Mouse (Mus musculus): ENCODE measurements around the gene Slc39a5. TPM values are rescaled to one million over a fixed set of nuclear protein-coding genes. Genes with fewer than 3 reads are reported as not detected.
A peak's percentile ranks its signal among the peaks of the same experiment; 100 is the strongest.

Gene Slc39a5
- total RNA-seq (2014; rRNA removed) (0.24 and 0.69 TPM in 2 replicates), polyA plus RNA-seq (2015; fragmentation: Nextera tagmentation; extraction: Ambion mirVana) (0.10 and 0.42 TPM in 2 replicates)

DNA sequence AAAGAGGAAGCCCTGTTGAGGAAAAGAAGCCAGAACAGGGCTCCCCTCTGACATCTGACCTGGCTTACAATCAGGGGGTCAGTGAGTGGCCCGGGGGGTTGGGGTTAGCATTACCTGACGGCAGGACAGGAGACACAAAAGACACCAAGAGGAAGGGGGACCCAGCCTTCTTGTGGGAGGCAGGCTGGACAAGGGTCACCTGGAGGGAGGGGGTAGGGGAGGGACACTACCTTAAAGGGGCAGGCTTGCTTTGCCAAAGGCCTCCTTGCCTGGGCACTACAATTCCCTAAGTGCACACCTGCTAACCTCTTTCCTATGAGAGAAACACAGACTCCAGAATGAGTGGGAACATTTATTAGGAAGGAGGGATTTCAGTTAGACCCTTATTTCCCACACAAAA, at the start of gene Slc39a5:
Slc39a5 (minus strand) TSS at position 174 of the 400 bp plus-strand sequence.
- no peak within 1 kb of the TSS for H3K27ac ChIP-seq (ENCODE audit: low read depth, low read length)
- no peak within 1 kb of the TSS for H3K9ac ChIP-seq
- H3K36me3 ChIP-seq (ENCODE audit: insufficient read depth), result peaks cover 8% of the 10 kb centered on the region
- no peaks in the 10 kb centered on the region for H3K27me3 ChIP-seq (ENCODE audit: insufficient read depth, low read length)
- TF ChIP-seq CTCF (IDR thresholded peaks at IDR 0.05; ENCODE audit: low read depth), result no peak
- DNase-seq (no peak), ATAC-seq (no peak)
- WGBS, result 15% methylated on average over 2 of the region's 2 CpGs
- H3K9me3 ChIP-seq (ENCODE audit: low read length), result no peaks in the 10 kb centered on the region
- no peak within 1 kb of the TSS for H3K4me3 ChIP-seq (ENCODE audit: low read depth, low read length)
- no peaks in the 10 kb centered on the region for H3K4me1 ChIP-seq (ENCODE audit: insufficient read depth)
- H3K4me2 ChIP-seq (ENCODE audit: low read depth), result no peak within 1 kb of the TSS

DNA sequence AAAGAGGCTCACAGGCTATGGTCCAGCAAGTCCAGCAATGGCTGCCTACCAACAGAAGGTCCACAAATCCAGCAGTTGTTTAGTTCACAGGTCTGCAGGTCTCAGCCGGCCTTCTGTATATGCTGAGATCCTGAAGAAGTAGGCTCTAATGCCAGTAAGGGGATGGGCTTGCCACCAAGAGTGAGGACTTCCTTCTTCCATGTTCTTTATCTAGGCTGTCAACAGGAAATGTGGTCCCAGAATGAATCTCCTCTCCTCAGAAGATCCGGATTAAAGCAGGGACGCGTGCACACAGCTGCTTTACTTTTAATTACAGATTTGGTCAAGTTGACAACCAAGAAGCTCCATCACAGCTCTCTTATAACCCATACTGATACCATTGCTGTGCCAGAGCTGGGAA, 44.4 kb upstream of the Slc39a5 start:
- TF ChIP-seq CTCF (IDR thresholded peaks at IDR 0.05; ENCODE audit: low read depth), result no peak
- Histone ChIP-seq H3K4me3 (ENCODE audit: low read depth, low read length) (no peak overlapping the region), H3K4me1 (ENCODE audit: insufficient read depth) (no peaks in the 10 kb centered on the region), H3K9ac (no peak overlapping the region), H3K27me3 (ENCODE audit: insufficient read depth, low read length) (no peaks in the 10 kb centered on the region), H3K27ac (ENCODE audit: low read depth, low read length) (no peak overlapping the region), H3K36me3 (ENCODE audit: insufficient read depth) (peaks cover 13% of the 10 kb centered on the region; the same call in 1 of the 2 replicates), H3K9me3 (ENCODE audit: low read length) (no peaks in the 10 kb centered on the region), H3K4me2 (ENCODE audit: low read depth) (no peak overlapping the region)
- ATAC-seq (no peak), DNase-seq (no peak)
- WGBS, result 84% methylated on average over 4 of the region's 4 CpGs

DNA sequence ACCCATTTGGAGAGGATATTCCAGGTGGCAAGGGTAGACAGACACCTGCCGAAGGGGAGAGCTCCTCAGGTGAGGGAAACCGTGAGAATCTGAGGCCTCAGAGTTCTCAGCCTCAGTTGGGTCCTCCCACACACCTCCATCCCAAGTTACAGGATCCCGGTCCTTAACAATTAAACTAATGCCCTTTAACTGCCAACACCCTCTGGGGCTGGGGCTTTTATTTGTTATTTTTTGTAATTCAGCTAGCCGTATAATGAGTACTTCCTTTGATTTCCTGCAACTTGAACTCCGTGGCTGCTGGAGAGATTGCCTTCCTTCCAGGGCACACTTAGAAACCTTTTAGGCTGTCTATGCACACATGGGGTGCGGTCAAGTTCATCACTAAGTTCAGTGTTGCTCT, 43.3 kb upstream of the Slc39a5 start:
- no peak overlapping the region for H3K4me2 ChIP-seq (ENCODE audit: low read depth)
- WGBS, result 71% methylated on average over 6 of the region's 6 CpGs
- H3K36me3 ChIP-seq (ENCODE audit: insufficient read depth), result peaks cover 24% of the 10 kb centered on the region
- no peaks in the 10 kb centered on the region for H3K27me3 ChIP-seq (ENCODE audit: insufficient read depth, low read length)
- TF ChIP-seq CTCF (IDR thresholded peaks at IDR 0.05; ENCODE audit: low read depth), result no peak
- DNase-seq (no peak), ATAC-seq (no peak)
- no peak overlapping the region for H3K4me3 ChIP-seq (ENCODE audit: low read depth, low read length)
- H3K9me3 ChIP-seq (ENCODE audit: low read length), result no peaks in the 10 kb centered on the region
- H3K9ac ChIP-seq, result no peak overlapping the region
- H3K4me1 ChIP-seq (ENCODE audit: insufficient read depth), result no peaks in the 10 kb centered on the region
- H3K27ac ChIP-seq (ENCODE audit: low read depth, low read length), result no peak overlapping the region

DNA sequence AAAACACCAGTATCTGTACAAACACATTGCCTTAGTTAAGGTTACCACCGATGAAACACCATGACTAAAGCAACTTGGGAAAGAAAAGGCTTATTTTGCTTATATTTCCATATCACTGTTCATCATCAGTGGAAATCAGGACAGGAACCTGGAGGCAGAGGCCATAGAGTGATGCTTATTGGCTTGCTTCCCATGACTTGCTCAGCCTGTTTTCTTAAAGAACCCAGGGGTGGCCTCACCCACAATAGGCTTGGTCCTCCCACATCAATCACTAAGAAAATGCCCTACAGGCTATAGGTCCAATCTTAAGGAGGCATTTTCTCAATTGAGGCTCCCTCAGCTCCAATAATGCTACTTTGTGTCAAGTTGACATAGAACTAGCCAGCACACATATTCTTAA, 41.7 kb upstream of the Slc39a5 start:
- H3K36me3 ChIP-seq (ENCODE audit: insufficient read depth), result peaks cover 40% of the 10 kb centered on the region
- 96% methylated on average over 1 of the region's 1 CpGs for WGBS
- no peaks in the 10 kb centered on the region for H3K4me1 ChIP-seq (ENCODE audit: insufficient read depth)
- no peak overlapping the region for H3K27ac ChIP-seq (ENCODE audit: low read depth, low read length)
- DNase-seq, result no peak
- ATAC-seq, result no peak
- no peak overlapping the region for H3K4me3 ChIP-seq (ENCODE audit: low read depth, low read length)
- no peaks in the 10 kb centered on the region for H3K27me3 ChIP-seq (ENCODE audit: insufficient read depth, low read length)
- TF ChIP-seq CTCF (IDR thresholded peaks at IDR 0.05; ENCODE audit: low read depth), result no peak
- H3K4me2 ChIP-seq (ENCODE audit: low read depth), result no peak overlapping the region
- H3K9me3 ChIP-seq (ENCODE audit: low read length), result no peaks in the 10 kb centered on the region
- H3K9ac ChIP-seq, result no peak overlapping the region

DNA sequence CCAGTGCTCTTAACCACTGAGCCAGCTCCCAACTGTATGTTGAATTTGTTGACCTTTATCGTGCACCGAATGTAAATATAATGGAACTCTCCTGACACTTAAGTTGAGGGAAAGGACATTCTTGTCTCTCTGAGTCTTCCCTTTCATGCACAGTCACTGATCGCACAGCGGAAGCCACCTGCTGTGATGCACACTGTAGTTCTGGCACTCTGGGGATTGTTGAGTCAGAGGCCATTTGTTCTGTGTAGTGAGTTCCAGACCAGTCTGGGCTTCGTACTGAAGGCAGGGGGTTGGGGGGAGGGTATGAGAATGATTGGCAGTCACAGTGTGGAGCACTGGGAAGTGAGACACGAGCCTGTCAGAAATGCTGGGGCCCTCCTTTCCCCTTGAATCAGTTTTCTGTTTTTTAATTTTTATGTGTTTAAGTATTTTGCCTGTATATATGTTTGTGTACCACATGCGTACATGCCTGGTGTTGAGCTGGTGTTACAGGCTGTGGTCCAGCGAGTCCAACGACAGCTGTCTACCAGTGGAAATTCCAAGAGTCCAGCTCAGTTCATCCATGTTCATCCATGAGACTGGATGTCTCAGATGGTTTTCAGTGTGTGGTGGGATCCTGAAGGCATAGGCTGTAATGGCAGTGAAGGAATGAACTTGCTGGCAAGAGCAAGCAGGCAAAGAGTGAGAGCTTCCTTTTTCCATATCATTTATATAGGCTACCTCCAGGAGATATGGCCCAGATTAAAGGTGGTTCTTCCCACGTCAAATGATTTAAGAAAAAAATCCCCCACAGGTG, 40.5 kb upstream of the Slc39a5 start:
- Histone ChIP-seq H3K27ac (ENCODE audit: low read depth, low read length) (no peak overlapping the region), H3K9me3 (ENCODE audit: low read length) (no peaks in the 10 kb centered on the region), H3K27me3 (ENCODE audit: insufficient read depth, low read length) (no peaks in the 10 kb centered on the region), H3K36me3 (ENCODE audit: insufficient read depth) (peaks cover 52% of the 10 kb centered on the region), H3K4me3 (ENCODE audit: low read depth, low read length) (no peak overlapping the region), H3K9ac (no peak overlapping the region), H3K4me1 (ENCODE audit: insufficient read depth) (no peaks in the 10 kb centered on the region), H3K4me2 (ENCODE audit: low read depth) (no peak overlapping the region)
- no peak for DNase-seq
- no peak for ATAC-seq
- WGBS, result 79% methylated on average over 10 of the region's 10 CpGs
- no peak for TF ChIP-seq CTCF (IDR thresholded peaks at IDR 0.05; ENCODE audit: low read depth)

DNA sequence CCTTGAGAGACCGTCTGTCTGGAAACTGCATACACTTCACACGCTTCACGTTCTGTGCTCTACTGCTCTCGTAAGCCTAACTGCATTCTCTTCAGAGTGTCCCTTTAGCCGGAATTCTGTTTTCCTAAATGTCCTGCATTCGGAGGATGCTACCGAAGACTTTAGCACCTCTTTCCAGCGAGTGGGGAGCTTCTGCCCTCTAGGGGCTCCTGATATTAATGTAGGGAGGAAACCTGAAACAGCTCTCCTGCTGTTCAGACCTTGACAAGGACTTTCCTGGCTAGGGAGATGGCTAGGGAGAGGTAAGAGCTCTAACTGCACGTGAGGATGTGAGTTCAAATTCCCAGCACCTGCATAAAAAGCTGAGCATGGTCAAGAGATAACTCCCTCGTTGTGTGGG, 39.4 kb upstream of the Slc39a5 start:
- Histone ChIP-seq H3K9ac (no peak overlapping the region), H3K36me3 (ENCODE audit: insufficient read depth) (peaks cover 63% of the 10 kb centered on the region), H3K9me3 (ENCODE audit: low read length) (no peaks in the 10 kb centered on the region), H3K4me2 (ENCODE audit: low read depth) (no peak overlapping the region), H3K4me3 (ENCODE audit: low read depth, low read length) (no peak overlapping the region), H3K27ac (ENCODE audit: low read depth, low read length) (no peak overlapping the region), H3K27me3 (ENCODE audit: insufficient read depth, low read length) (no peaks in the 10 kb centered on the region), H3K4me1 (ENCODE audit: insufficient read depth) (no peaks in the 10 kb centered on the region)
- TF ChIP-seq CTCF (IDR thresholded peaks at IDR 0.05; ENCODE audit: low read depth), result peak; percentile 65
- DNase-seq (peak; percentile 43), ATAC-seq (no peak)
- 60% methylated on average over 10 of the region's 10 CpGs for WGBS

DNA sequence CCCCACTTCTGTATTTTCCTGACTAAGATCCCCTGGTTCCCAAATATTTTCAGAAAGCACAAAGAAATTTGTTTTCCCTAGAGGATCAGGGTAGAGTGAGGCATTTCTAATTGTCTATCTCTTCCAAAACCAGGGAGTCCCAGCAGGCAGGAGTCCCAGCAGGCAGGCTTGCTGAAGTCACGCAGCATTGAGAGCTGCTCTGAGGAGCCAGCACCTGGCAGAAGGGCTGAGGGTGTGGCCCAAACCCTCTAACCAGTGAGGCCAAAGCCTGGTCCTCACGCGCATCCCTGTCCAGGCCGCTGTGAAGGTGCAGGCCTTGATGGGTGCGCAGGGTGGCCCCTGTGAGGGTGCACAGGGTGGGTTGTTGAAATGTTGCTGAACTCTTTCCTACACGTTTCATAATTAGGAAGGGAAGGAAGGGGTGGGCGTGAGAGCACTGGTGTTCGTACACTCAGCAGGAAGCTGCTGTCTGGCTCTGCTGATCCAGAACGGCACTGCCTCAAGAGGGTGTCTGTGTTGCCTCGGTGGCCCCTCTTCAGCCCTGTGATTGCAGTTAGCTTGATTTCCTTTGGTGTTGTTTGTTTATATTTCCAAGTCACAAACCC, 37.7 kb upstream of the Slc39a5 start:
- H3K36me3 ChIP-seq (ENCODE audit: insufficient read depth), result peaks cover 73% of the 10 kb centered on the region
- ATAC-seq, result no peak
- no peaks in the 10 kb centered on the region for H3K9me3 ChIP-seq (ENCODE audit: low read length)
- no peak overlapping the region for H3K4me3 ChIP-seq (ENCODE audit: low read depth, low read length)
- H3K9ac ChIP-seq, result no peak overlapping the region
- DNase-seq, result no peak
- no peak overlapping the region for H3K27ac ChIP-seq (ENCODE audit: low read depth, low read length)
- no peaks in the 10 kb centered on the region for H3K4me1 ChIP-seq (ENCODE audit: insufficient read depth)
- WGBS, result 78% methylated on average over 10 of the region's 10 CpGs
- H3K27me3 ChIP-seq (ENCODE audit: insufficient read depth, low read length), result no peaks in the 10 kb centered on the region
- no peak overlapping the region for H3K4me2 ChIP-seq (ENCODE audit: low read depth)
- TF ChIP-seq CTCF (IDR thresholded peaks at IDR 0.05; ENCODE audit: low read depth), result no peak

Measured in forebrain, postnatal 0 days (tissue).